Mouse (Mus musculus): ENCODE results near the gene Mthfr. TPM values are rescaled to one million over a fixed set of nuclear protein-coding genes. Genes with fewer than 3 reads are reported as not detected.

The Mthfr gene
- total and polyA plus RNA-seq, 3 experiments: 15.3 to 17.0 (median 16.3) TPM

- H3K79me2 ChIP-seq (replicated peaks; ENCODE audit: control insufficient read depth, extremely low read depth, insufficient read depth, poor library complexity, severe bottlenecking): no peaks in the 10 kb centered on the region
- H3K27ac ChIP-seq (ENCODE audit: insufficient read depth, low read depth): no peak overlapping the region
- peaks cover 88 to 97% of the 10 kb centered on the region in 2 experiments for H3K36me3 ChIP-seq (replicated peaks in 1 of 2; ENCODE audit: control insufficient read depth in 1 of 2, insufficient read depth in 1 of 2, low read length in 1 of 2)
- H3K4me2 ChIP-seq (ENCODE audit: insufficient read depth, low read depth, poor library complexity, severe bottlenecking): no peak overlapping the region
- TF ChIP-seq PAX5 (IDR thresholded peaks at IDR 0.05; ENCODE audit: low read length) (no peak), ETS1 (conservative IDR thresholded peaks at IDR 0.05; ENCODE audit: low read depth, low read length) (no peak)
- H3K4me3 ChIP-seq (replicated peaks in 1 of 3; ENCODE audit: low read depth in 2 of 3, low read length in 2 of 3, poor library complexity in 1 of 3): no peak overlapping the region
- no peaks in the 10 kb centered on the region for H3K9me3 ChIP-seq (replicated peaks; ENCODE audit: low read length)
- DNase-seq (ENCODE audit: extremely low read depth): no peak
- peaks cover 0 to 15% of the 10 kb centered on the region in 2 experiments; a peak in 2 of 4 replicates for H3K4me1 ChIP-seq (ENCODE audit: control insufficient read depth in 1 of 2, insufficient read depth in 2 of 2)
- H3K9ac ChIP-seq (ENCODE audit: insufficient read depth, low read depth): no peak overlapping the region
- dilution Hi-C loops (cut with MboI; ENCODE audit: extremely low pct_ligation_motif_present, extremely low pct_unique_long_range_greater_than_20kb, low sequenced_read_pairs) (no loop called here), in situ Hi-C loops (cut with MboI; ENCODE audit: low pct_ligation_motif_present, low pct_unique_long_range_greater_than_20kb, low sequenced_read_pairs) (no loop called here)
- H3K27me3 ChIP-seq (replicated peaks): no peaks in the 10 kb centered on the region
These were observed 16.3 kb downstream of the Mthfr start for GRCm38 (mm10) chr4:148054961-148055695.

GRCm38 (mm10) chr4:148056246-148056645 lies 17.4 kb downstream of the Mthfr start:
- H3K4me2 ChIP-seq (ENCODE audit: insufficient read depth, low read depth, poor library complexity, severe bottlenecking): no peak overlapping the region
- H3K9ac ChIP-seq (ENCODE audit: insufficient read depth, low read depth): no peak overlapping the region
- peaks cover 5 to 26% of the 10 kb centered on the region in 2 experiments; a peak in 3 of 4 replicates for H3K4me1 ChIP-seq (ENCODE audit: control insufficient read depth in 1 of 2, insufficient read depth in 2 of 2)
- in situ Hi-C loops (cut with MboI; ENCODE audit: low pct_ligation_motif_present, low pct_unique_long_range_greater_than_20kb, low sequenced_read_pairs) (no loop called here), dilution Hi-C loops (cut with MboI; ENCODE audit: extremely low pct_ligation_motif_present, extremely low pct_unique_long_range_greater_than_20kb, low sequenced_read_pairs) (no loop called here)
- no peak for DNase-seq (ENCODE audit: extremely low read depth)
- H3K27ac ChIP-seq (ENCODE audit: insufficient read depth, low read depth): no peak overlapping the region
- H3K9me3 ChIP-seq (replicated peaks; ENCODE audit: low read length): no peaks in the 10 kb centered on the region
- H3K36me3 ChIP-seq (replicated peaks in 1 of 2; ENCODE audit: control insufficient read depth in 1 of 2, insufficient read depth in 1 of 2, low read length in 1 of 2): peaks cover 80 to 93% of the 10 kb centered on the region in 2 experiments
- H3K27me3 ChIP-seq (replicated peaks): no peaks in the 10 kb centered on the region
- TF ChIP-seq RCOR1 (conservative IDR thresholded peaks at IDR 0.05; ENCODE audit: low read depth, low read length) (no peak), CHD1 (IDR thresholded peaks at IDR 0.05; ENCODE audit: low read depth, low read length) (no peak), EP300 (IDR thresholded peaks at IDR 0.05; ENCODE audit: low read length) (no peak), GABPA (IDR thresholded peaks at IDR 0.05; ENCODE audit: insufficient replicate concordance, low read depth, low read length) (no peak), JUND (conservative IDR thresholded peaks at IDR 0.05; ENCODE audit: low read depth, low read length) (no peak), BHLHE40 (IDR thresholded peaks at IDR 0.05; ENCODE audit: low read depth, low read length) (no peak), CHD2 (IDR thresholded peaks at IDR 0.05; ENCODE audit: low read length) (no peak), ZNF384 (IDR thresholded peaks at IDR 0.05; ENCODE audit: low read depth, low read length) (no peak), E2F4 (IDR thresholded peaks at IDR 0.05; ENCODE audit: insufficient replicate concordance, low read depth, low read length) (no peak), NELFE (IDR thresholded peaks at IDR 0.05; ENCODE audit: low read depth, low read length) (no peak), ZMIZ1 (IDR thresholded peaks at IDR 0.05; ENCODE audit: low read depth, low read length) (no peak), POLR2AphosphoS2 (IDR thresholded peaks at IDR 0.05; ENCODE audit: low read depth, low read length) (no peak), JUN (IDR thresholded peaks at IDR 0.05; ENCODE audit: insufficient read depth, low read depth, low read length) (no peak)
- no peak overlapping the region for H3K4me3 ChIP-seq (replicated peaks in 1 of 3; ENCODE audit: low read depth in 2 of 3, low read length in 2 of 3, poor library complexity in 1 of 3)
- no peaks in the 10 kb centered on the region for H3K79me2 ChIP-seq (replicated peaks; ENCODE audit: control insufficient read depth, extremely low read depth, insufficient read depth, poor library complexity, severe bottlenecking)

Measured in CH12.LX (cell line).